Mouse (Mus musculus): Measurements from ENCODE around the gene Large2. TPM values are rescaled to one million over a fixed set of nuclear protein-coding genes. Genes with fewer than 3 reads are reported as not detected.

The Large2 gene
- 2.6 and 3.2 TPM in 2 replicates for polyA plus RNA-seq (2012; rRNA removed)

DNA sequence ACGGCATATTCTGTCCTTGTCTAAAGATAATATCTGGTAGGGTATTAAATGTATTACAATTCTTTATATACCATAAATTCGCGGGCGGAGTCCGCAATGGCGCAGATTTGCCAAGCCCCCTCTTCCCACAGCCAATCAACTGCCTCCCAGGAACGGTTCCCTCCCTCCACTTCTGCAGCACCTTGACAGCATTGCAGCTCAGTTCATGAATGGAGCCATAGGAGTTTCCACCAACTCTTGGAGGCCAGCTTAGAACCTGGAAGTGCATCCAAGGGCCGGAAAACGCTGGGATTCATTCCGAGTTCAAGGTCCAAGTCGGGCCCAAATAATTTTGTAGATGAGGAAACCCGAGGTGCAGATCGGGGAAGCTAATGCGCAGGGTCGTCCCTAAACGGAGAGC is at the start of gene Large2, which contains the start of gene Pex16:
TSS of gene Large2 (minus strand) at position 356 of the 400 bp plus-strand sequence.
TSS of gene Pex16 (plus strand) at position 163 of the 400 bp plus-strand sequence.

GRCm38 (mm10) chr2:92401091-92401561 is 26.5 kb upstream of the Large2 start, which contains the start of gene Mapk8ip1:
Gene Mapk8ip1, minus strand, starts transcription at chr2:92401263.

DNA sequence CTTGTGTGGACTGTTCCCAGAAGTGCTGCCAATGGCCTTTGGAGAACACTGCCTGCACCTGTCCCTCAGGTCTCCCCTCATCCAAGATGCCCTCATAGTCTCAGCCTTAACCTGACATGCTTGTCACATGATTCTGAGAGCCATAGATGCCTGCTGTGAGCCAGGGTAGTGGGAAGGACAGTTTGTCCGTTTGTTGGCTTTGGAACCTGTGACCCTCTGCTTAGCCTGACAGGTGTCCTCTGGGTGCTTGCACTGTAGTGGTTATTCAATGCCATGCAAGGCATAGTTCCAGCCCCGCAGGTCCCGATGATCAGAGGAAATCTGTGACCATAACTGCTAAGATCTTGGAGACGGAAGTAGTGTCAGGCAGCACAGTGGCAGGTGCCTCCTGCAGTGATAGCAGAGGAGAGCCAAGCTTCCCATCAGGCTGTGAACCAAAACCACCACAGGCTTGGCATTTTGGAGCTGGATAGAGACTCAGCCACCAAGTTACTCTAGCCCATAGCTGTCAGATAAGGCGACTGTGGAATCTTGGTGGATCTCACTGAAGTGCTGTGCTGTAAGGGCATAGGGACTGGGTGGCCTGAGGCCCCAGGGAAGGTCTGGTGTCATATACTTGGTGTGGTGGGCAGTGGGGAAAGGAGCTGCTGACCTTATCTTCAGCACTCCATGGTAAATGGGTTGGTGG is 7.4 kb upstream of the Large2 start, which contains the start of gene 1700029I15Rik:
TSS of gene 1700029I15Rik (plus strand) at position 638 of the 688 bp plus-strand sequence.

Other genes starting within 250 kb of the Large2 start
- 14.4 and 15.2 TPM in 2 replicates for gene Pex16, start 193 bp downstream of the Large2 start, polyA plus RNA-seq (2012; rRNA removed)
- gene 1700029I15Rik, start 7.7 kb upstream of the Large2 start, polyA plus RNA-seq (2012; rRNA removed) = 0.89 and 1.1 TPM in 2 replicates
- gene Mapk8ip1, start 26.4 kb upstream of the Large2 start, polyA plus RNA-seq (2012; rRNA removed) = 1.0 and 1.3 TPM in 2 replicates
- 6.2 and 7.2 TPM in 2 replicates for gene Cry2, start 59.2 kb upstream of the Large2 start, polyA plus RNA-seq (2012; rRNA removed)
- gene Slc35c1, start 85.7 kb upstream of the Large2 start, polyA plus RNA-seq (2012; rRNA removed) = 5.2 and 6.7 TPM in 2 replicates
- gene Chst1, start 224.8 kb upstream of the Large2 start, polyA plus RNA-seq (2012; rRNA removed) = 0.12 and 0.17 TPM in 2 replicates

All from liver, embryonic 14 days (tissue).